Mouse (Mus musculus) lung, postnatal 36 days (tissue): Measurements from ENCODE around the gene Tmem171.
A peak's percentile ranks its signal among the peaks of the same experiment; 100 is the strongest.

Source experiments
- DNase-seq: peaks from one replicate; pipeline ENCODE4 v3.0.0; 2022; ENCODE audit warnings: mixed read lengths

Gene Tmem171

DNA sequence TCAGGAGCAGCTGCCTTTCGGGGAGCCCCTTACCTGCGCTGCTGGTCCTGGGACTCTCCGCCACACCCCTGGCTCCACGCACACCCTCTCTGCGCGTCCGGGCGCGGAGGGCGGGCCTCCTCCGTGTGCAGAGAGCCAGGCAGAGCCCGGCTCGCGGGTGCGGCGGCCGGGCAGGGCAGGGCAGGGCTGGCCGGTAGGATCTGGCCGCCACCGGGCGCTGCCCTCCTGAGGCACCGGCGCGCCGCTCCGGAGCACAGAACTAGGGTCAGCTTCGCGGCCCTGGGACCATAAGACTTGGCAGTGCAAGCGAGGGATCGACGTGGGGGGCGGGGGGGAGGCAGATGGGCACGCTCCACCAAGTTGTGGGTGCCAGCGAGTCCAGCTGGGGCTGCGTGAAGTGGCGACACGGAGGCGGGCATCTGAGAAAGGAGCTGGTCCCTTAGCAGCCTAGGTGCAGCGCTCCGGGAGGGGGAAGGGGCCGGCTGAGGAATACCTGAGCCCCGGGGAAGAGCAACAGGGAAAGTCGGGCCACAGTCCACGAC is at the start of gene Tmem171:
Tmem171 (minus strand) TSS at position 62 of the 542 bp plus-strand sequence.
- peak; percentile 32 for DNase-seq

DNA sequence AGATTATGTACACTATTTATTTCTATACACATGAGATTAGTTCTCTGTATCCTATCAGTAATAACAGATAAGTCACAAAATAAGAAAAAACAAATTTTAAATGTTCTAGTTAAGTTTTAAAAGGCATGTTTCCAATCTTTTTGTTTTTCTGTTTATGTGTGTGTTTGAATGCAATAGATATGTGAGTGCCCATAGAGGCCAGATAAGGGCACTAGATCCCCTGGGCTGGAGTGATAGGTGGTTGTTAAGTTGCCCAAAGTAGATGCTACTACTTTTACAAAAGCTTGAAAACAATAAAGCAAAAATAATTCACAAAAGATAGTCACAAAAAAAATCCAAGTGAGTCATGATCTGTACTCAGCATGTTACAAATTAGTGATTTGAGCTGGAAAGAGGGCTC is 49.2 kb upstream of the Tmem171 start:
- no peak for DNase-seq

DNA sequence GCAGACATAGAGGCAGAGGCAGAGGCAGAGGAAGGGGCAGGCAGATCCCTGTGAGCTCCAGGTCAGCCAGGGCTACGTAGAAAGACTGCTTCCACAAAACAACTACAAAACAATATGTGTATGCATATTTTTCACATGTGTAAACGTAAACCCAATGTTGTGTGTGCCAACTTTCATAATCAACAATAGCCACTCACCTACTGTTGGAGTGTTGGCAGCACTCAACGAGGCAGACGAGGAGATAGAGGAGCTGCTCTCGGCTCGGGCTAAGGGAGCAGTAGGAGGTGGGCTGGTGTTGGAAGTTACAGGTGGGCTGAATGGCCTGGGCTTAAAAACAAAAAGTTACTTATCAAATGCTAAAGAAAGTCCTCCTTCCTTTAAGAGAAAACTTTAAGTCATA is 48.6 kb upstream of the Tmem171 start:
- no peak for DNase-seq

DNA sequence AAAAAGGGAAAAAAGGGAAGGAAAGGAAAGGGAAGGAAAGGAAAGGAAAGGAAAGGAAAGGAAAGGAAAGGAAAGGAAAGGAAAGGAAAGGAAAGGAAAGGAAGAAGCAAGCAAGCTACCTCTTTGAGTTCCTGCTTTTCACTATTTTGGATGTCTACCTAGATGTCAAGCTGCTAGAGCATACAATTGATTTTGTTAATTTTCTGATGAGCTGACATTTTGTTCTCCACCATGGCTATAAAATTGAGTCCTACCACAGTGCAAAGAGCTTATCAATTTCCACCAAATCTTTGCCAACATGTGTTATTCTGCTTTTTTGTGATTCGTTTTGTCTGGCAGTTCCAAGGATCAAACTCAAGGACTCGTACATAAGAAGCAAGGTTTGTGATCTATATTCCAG is 43.6 kb upstream of the Tmem171 start:
- DNase-seq: no peak

DNA sequence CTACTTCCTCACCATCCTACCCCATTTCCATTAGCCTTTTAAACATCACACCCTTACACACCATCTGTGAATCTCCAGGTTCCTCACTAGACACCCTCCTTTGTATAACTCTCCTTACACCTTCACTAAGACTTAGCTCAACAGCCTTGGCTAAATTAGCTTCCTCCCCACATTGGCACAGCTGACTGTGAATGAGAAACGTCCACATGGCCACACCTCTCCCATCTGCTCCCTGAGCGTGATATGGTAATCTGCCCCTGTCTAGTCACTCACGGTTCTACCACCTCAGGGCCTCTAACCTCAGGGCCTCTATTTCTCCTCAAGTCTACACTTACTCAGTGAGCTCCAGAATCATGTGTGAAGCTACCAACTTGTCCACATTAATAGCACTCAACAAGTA is 38.7 kb upstream of the Tmem171 start:
- DNase-seq: no peak

DNA sequence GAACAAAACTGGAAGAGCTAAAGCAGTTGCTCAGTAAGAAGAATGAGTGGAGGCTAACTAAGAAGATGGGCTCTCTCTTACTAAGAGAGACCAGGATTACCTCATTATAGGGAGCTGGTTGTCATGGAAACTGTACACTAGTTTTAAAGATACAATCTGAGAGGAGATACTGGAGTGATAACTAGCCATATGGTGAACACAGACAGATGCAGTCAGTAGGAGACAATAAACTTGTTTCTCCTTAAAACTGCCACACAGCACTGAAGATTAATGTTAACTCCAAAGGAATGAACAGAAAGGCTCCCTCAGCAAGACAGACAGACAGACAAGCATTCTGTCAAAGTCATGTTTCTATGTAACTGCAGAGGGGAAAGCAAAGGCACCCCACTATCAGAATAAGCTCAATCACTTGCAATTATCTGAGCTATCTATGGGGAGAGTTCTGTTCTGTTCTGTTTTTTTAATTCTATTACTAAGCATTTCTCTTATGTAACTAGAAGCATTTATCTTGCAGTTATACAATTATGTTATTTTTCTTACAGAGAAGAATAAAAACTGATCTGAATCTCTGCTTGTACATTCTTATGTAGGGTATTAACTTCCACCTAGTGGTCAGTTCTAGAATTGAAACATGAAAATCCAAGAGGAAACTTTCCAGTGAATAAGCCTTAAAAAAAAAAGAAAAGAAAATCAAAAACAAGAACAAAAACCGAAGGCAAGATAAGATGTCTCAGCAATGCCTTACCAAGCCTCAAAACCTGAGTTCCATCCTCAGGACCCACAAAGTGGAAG is 34.8 kb upstream of the Tmem171 start:
- no peak for DNase-seq

DNA sequence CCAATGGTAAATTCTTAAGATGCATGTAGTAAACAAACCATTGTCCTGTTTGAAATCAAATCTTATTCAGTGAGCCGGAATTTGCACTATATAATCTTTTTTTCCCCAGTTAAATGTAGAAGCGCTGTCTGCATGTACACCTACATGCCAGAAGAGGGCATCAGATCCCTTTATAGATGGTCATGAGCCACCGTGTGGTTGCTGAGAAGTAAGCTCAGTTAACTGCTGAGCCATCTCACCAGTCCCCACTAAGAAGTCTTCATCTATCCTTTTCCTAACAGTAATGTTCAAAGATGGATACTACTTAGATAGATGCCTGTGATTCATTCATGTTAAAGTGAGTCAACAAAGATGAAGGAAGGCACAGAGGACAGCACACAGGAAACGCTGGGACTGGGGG is 31.9 kb upstream of the Tmem171 start:
- peak; percentile 38 for DNase-seq

DNA sequence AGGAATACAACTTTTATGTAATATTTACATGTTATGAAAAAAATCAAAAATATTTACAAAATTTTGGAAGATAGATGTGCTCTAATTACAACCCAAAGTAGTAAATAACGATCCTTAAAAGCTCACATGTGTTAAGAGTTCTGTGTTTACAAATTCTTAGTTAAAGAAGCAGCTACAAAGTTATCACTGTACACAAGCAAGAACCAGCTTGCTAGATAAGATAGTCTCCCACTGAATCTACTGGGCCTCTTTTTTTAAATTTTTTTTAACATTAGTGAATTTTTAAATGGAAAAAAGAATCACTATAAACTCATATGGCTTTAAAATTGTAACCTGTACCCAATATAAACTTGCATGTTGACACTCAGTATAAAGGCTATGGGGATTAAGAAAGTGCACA is 28.8 kb upstream of the Tmem171 start:
- DNase-seq: no peak

DNA sequence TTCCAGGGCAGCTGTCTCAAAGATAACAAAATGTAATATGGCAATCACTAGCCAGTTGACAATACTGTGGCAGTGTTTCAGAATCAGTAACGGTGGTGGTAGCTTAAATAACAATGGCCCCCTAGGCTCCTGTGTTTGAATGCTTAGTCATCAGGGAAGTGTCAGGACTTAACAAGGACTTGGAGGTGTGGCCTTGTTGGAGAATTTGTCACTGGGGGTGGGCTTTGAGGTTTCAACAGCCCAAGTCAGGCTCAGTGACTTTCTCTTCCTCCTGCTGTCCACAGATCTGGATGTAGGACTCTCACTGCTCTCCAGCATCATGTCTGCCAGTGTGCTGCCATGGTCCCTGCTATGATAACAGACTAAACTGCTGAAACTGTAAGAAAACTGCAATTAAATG is 27.7 kb upstream of the Tmem171 start:
- DNase-seq: no peak

DNA sequence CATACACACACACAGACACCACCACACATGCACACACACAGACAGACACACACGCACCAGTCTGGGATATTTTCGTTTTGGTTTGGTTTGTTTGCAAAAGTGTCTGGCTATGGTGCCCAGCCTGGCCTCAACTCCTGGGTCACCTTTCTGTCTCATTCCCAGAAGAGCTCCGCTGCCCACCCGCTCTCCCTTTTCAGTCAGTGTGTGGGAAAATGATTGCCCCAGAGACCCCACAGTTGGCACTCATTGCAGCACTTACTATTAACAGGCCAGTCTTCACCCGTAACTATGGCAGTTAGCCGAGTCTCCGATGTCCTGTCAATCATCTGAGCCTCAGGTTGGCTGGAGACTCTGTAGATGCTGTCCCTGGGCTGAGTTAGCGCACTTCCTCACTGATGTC is 21.5 kb upstream of the Tmem171 start:
- DNase-seq: no peak

DNA sequence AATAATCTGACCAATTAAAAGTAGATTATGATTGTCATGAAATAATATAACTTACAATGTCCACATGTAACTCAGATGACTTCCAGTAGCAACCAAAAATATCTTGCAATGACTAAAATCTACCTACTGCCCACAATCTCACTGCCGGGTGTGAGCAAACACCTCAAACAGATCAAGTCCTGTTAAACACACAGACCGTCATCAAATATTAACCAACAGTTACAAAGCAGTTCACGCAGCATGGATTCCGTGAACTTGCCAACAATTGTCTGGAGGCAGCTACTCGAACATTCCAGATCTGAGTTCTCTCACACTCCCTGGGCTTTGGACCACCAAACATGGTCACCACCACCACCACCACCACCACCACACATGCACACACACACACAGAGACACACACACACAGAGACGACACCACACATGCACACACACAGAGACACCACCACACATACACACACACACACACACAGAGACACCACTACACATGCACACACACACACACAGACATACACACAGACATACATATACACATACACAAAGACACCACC is 20.9 kb upstream of the Tmem171 start:
- peak; percentile 12 for DNase-seq

DNA sequence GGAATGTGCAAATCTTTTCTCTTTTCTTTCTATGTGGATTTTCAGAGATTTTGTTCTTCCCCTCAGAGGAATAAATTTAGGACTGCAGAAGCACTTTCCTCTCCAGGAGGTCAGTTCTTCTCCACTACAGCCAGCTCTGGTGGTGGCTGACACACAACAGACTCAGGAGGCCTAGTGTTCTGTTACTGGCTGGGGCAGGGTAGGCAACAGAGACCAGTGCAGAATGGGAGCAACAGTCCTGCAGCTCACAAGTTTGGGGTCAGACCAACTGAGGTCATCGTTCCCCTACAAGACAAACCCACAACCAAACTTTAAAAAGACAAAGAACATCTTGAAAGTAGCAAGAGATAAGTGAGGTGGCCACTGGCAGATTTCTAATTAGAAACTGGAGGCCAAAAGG is 16.0 kb upstream of the Tmem171 start:
- DNase-seq: peak; percentile 28

DNA sequence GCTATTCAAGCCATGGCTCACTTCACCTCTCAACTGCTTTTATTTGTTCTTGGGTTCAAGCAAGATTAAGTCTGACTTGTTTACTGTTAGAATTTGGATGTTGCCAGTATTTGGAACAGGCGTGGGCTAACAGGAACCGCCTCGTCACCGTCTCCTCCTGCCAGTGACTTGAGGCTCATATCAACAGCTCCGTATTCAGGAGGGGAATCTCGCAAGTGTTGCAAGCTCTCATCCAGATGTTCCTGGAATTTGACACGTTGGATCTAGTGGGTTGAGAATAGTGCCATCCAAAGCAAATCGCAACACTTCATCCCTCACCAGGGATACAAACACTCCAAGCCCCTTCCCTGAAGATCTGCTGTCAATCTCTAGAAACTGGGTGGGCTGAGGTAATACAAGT is 15.6 kb upstream of the Tmem171 start:
- peak; percentile 65 for DNase-seq

DNA sequence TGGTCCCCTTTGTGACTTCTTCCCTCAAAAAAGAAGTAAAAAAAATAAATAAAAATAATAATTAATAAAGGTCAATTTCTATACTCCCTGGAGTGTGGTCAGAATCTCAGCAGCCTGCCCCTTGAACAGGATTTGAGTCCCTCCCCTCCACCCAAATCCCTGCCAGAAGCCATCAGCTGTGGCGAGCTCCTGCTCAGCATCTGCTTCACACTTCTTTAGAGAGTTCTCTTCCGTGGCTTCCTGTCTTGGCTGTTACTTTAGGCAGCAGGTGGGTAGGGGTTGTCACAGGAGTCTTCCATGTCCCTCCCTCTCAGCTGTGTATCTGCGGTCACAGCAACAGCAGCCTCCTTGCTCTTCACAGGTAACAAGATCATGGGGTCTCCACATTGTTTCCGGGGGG is 10.9 kb upstream of the Tmem171 start:
- no peak for DNase-seq

DNA sequence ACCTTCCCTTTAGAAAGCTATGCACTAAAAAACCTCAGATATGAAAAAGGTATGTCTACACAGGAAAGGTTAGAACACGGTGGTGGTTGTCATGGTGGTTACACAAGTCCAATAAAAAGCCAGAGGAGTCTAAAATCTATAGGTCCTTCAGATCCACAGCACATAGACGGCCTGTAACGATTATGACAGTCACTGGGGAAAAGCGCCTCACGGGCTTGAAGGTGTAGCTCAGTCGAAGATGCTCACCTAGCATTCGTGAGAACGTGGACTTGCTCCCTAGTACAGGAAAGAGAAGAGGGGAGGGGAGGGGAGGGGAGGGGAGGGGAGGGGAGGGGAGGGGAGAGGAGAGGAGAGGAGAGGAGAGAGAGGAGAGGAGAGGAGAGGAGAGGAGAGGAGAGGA is 9.2 kb upstream of the Tmem171 start:
- no peak for DNase-seq

DNA sequence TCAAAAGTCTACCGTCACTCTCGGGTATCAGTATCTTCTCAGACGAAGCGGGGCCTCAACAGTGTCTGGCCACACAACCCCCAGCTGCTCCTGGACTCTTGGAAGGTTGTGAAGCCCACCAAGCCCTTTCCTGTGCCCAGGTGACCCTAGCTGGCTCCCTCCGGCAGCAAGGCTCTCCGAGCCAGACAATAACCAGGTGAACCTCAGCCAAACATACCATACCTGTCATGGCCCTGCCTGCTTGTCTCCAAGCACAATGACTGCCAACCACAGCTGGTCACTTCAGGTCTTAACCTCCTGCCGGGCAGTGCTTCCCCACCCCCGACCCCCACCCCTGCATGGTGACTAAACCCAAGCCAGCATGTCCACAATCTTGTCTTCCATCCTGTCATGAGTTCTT is 7.7 kb upstream of the Tmem171 start:
- DNase-seq: no peak

DNA sequence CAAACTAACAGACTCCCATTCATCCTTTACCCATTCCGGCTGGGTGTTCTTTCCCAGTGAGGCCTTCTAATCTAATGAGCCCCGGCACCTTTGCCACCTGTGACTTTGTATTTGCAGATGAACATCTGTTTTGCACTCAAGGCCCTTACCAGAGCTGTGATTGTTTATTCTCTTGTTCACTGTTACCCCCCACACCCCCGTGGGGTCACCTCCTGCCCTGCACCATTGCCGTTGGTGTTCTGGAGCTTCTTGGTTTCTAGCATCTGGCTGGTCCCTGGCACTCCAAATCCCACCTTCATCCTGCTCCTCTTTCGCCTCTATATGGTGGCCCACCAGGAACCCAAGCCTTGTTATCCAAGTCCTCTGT is 6.7 kb upstream of the Tmem171 start:
- no peak for DNase-seq

DNA sequence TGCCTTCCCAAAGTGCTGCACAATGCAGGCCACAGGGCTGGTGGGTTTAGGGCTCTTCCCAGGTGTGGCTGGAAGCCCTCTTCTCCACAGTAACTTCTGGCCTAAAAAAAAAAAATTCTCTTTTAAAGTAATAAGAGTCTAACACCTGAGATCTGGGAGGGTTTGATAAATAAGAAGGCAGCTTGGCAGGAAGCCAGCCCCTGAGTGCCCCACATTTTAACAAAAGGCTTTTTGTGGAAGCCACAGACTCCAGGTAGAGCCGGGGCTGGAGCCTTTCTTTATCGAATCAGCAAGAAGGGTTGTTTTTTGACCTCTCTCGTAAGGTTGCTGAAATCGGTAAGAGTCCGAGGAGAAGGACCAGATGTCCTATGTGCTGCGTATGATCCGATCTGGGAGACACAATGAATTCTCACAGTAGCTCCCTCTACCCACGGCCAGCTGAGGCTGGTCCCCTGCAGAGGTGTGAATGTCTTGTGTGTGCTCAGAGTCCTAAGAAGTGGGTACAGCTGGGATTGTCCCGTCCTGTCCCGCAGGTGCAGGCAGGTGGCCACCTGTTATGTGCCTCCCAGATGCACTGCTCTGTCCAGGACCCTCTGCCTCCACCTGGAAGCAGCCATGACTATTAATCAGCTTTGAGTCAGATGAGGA is 6.2 kb upstream of the Tmem171 start:
- DNase-seq: peak; percentile 19

DNA sequence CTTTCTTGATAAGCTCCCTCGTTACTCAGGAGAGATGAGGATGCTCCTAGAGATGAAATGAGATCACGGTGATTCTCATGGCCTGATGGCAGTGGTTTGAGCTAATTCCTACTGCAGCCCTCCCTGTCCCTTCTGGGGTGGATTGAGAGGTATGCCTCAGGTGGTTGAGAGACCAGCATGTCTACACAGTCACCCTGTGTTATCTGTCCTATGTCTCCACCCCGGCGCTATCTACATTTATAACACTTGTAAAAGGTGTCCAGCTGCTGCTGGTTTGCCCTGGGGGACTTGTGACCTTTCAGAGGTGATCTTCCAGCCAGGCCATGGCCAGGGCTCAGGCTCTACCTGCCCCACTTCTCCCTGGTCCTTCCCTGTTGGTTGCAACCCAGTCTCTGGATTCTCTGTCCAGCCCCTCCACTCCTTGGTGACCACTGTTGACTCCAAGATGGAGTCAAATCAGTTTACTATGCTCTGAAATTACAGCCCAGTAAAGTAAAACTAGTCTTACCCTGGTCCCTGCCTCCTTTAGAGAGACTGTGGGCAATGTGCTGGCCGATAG is 5.4 kb upstream of the Tmem171 start:
- DNase-seq: no peak

DNA sequence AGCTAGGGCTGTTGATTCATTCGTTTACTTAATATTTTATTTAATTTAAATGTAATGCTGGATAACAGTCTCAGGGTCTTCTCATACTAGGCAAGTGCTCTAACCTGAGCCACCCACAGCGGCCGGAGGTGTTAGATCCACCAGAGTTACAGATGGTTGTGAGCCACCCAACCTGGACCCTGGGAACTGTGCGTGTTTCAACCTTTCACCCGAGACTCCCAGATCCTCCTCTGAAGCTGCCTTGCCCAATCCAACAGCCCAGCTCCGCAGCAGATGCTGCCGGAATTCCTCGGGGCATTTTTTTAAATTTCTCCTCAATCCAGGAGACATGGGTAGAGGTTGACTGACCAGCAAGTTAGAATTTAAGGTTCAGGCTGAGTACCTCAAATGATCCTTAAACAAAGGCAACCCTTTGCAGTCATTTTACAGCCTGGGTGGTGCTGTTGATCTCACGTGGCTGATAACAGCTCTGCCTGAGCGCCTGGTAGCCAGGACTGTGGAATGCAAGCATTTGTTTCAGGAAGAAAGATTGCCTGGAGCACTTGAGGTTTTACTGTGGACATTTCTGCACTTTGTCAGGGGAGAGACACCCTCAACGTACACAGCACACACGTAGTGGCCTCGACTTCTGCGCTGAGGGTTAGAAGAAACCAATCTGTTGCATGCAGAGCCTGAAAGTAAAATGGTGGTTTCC is 4.6 kb upstream of the Tmem171 start:
- peak; percentile 49 for DNase-seq

DNA sequence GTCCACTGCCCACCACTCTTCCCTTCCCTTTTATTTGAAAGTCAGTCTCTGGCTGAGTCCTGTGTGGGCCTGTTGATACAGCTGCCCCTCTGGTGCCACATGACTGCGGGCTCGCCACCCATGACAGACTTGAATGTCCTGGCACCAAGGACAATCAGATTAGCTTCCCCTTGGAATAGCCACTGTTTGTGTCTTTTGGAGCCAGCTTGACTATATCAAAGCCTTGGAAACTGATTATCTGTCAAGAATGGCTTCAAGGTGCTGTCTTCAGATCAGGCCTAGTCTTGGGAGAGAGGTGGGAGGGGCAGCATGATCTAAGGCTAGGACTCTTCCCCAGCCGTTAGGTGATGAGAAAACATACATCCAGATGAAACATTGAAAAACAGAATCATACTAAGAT is 2.1 kb upstream of the Tmem171 start:
- DNase-seq: peak; percentile 49

DNA sequence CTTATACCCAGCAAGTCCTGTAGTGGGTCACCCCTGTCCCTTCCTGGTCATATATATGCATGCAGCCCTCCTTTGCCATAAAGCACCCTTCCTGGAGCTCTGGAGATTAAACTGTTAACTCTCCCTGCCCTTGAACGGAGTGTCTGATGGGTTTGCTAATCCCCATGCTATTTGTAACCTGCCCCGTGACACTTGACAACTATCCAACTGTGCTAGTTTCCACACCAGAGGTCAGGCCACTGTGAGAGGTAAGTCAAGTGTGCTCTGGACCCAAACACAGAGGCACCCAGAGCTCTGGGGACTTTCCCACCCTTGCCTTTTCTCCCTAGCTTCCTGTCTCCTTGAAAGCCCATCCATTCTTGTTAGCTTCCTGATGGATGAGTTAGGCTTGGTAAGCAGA is 912 bp upstream of the Tmem171 start:
- peak; percentile 80 for DNase-seq

DNA sequence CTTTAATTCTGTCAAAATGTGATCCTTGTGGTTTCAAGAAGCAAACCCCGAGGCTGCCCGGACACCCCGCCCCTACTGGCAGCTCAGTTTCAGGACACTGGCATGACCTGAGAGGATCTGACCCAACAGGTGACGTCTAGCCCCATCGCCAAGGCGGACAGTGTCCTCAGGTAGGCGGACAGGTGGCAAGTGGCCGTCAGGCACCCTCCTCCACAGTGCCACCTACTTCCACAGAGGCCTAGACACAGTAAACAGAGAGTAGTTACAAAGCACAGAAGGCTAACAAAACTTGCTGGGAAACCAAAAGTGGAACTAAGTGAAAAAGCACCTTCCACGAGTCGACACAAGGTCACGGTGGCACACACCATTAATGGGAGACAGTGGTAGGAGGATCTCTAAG is 1.3 kb downstream of the Tmem171 start:
- DNase-seq: peak; percentile 13
